Mouse (Mus musculus): Measurements from ENCODE around the gene Yif1b.
A peak's percentile ranks its signal among the peaks of the same experiment; 100 is the strongest.

The Yif1b gene

GRCm38 (mm10) chr7:29244732-29245416 is 6.7 kb downstream of the Yif1b start:
- DNase-seq (ENCODE audit: low spot score): no peak

DNA sequence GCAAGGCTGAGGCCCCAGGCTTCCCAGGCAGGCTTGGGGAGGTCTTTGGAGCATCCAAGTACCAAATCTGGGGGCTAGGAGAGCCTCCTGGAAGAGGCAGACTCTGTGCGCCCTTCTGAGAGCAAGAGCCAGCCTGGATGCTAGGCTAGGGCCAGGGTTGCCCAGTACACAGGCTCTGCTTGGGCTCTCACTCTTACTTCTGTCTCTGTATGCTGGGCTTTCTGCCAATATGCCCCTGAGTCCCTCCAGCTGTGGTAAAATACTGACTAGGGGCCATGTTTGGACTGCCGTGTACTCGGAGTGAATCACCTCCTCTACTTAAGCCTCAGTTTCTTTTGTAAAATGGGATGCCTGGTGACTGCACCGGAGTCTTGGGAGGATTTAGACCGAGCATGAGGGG is 7.9 kb downstream of the Yif1b start:
- DNase-seq (ENCODE audit: low spot score): no peak

DNA sequence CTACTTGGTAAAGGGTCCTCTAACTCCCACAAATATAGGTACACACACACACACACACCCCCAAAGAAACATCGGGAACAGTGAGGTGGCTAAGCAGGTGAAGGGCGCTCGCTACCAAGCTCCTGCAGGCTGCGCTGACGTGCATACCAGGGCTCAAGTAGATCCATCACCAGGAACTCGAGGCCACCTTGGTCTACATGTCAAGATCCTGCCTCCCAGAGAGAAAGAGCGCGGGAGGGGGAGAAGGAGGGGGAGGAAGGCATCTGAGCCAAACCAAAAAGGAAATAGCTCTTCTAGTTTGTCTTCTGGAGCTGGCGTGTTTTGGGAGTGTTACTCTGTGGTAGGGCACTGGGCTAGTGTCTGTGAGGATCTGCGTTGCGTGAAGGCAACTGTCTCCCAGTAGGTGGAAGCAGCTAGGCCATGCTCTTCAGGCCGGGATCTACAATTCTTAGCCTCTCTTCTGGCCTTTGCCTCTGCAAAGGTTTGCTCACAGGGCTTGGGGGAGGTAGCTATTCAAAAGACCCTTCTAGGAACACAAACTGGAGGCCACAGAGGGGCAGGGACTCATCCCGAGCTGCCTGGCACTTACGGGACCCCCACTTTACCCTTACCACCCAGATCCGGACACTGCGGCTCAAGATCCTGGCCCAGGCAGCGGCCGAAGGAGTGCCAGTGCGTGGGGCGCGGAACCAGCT is 8.6 kb downstream of the Yif1b start:
- no peak for DNase-seq (ENCODE audit: low spot score)

DNA sequence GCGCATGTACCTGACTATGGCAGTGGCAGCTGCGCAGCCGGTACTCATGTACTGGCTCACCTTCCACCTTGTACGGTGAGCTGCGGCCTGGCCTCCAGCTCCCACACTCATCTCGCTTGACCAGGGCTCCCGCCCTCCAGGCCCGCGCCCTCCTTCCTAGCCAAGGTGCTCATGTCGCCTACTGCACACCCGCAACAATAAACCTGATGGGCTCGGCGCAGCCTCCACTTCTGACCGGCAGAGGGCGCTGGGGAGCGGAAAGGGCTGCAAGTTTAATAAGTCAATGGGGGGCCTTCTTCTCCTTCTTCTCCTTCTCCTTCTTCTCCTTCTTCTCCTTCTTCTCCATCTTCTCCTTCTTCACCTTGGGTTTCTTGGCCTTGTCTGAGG is 9.2 kb downstream of the Yif1b start:
- DNase-seq (ENCODE audit: low spot score): peak; percentile 40

- no peak for DNase-seq (ENCODE audit: low spot score)
Observed at GRCm38 (mm10) chr7:29247706-29248105, 9.6 kb downstream of the Yif1b start.

DNA sequence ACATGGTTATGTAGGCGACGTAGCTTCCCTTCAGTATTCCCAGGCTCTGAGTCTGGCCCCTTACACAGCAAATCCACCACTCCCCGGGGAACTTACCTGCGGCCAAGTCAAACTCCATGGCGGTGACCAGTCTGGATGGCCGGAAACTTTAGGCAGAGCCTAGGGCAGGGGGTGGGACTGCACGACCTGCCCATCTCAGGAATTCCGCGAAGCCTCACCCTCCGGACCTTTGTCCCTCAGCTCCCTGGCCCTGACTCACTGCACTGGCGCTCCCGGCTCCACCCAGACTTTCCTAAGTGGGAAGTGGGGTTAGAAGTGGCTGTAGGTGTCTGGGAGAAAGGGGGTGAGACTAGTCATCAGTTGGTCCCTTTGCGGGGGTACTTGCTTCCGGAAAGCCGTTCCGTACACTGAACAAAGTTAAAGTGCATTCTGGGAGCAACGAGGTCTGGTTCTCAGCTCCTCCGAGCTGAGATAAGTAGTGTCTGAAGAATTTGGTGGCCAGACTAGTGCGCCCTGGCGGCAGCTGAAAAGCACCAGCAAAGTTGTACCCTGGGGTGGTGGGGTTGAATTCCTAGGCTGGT is 10.2 kb downstream of the Yif1b start, which contains the start of gene 2200002D01Rik:
Gene 2200002D01Rik (minus strand): TSS at position 206 of the 581 bp plus-strand sequence.
- no peak for DNase-seq (ENCODE audit: low spot score)

DNA sequence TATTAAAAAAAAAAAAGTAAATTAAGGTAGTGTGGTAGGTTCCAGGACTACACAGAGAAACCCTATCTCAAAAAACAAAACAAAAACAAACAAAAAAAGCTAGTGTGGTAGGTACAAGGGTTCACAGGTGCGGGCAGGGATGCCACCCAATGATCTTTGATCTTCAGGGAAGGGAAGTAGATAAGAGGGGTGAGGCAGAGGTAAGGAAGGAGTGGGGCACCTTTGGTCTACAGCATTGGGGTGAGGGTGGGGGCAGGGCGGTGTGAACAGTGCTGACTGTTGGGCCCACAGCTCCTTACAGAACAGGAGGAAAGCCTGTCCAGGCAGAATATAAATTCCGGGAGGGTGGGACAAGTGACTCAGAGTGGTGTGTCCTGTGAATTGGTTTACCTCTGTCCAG is 13.0 kb downstream of the Yif1b start:
- no peak for DNase-seq (ENCODE audit: low spot score)

DNA sequence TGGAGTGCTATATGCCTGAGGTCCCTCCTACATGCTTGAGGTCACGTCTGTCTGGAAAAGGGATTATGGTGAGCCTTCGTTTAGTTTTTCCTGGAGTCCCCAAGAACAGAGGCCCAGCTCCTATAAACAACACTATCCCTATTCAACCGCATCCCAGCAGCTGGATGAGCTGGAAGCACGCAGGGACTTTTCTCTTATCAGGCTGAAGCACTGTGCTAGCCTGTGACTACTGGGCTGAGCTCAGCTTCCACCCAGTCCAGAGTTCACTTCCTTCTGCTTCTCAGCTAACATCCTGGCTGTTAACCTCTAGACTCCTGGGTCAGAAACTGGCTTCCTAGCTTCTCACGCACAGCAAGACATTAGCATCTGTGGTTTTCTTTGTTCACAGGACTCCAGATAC is 15.7 kb downstream of the Yif1b start:
- DNase-seq (ENCODE audit: low spot score): no peak

GRCm38 (mm10) chr7:29255875-29256274 is 17.7 kb downstream of the Yif1b start:
- no peak for DNase-seq (ENCODE audit: low spot score)

DNA sequence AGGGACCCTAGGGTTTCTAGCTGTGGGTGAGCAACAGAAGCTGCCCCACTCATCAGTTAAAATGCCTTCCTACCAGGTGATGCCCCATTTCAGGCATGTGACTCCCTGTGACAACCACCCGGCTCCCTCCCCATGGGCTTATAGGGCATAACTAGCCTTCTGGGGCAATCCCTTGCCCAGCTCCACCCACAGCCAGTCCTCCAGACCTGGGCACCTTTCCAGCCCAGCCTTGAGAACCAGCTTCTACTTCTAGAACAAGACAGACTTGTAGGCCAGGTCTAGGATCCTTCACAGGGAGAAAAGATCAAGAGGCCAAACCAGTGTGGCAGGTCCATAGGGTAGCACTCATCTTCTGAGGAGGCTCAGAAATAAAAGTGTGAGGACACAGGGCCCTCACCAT is 19.2 kb downstream of the Yif1b start:
- no peak for DNase-seq (ENCODE audit: low spot score)

GRCm38 (mm10) chr7:29259781-29260730 is 21.9 kb downstream of the Yif1b start:
- no peak for DNase-seq (ENCODE audit: low spot score)

DNA sequence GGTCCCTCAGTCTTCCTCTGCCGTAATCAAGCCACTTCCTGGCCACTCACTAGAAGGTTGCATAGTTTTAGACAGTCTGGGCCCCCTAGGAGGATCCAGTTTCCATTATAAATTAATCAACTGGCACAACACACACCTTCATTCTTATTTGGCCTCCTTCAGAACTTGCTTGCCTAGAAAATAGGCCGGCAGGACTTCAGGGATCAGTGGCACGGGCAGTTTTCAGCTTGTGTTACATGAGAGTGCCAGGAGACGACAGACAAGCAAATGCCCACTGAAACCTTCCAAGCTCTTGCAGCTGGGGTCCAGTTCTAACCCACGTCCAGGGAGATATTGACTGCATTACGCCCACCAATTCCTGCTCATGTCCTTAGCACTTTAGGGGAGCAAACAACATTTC is 24.0 kb downstream of the Yif1b start:
- no peak for DNase-seq (ENCODE audit: low spot score)

GRCm38 (mm10) chr7:29263831-29264230 is 25.7 kb downstream of the Yif1b start:
- DNase-seq (ENCODE audit: low spot score): no peak

DNA sequence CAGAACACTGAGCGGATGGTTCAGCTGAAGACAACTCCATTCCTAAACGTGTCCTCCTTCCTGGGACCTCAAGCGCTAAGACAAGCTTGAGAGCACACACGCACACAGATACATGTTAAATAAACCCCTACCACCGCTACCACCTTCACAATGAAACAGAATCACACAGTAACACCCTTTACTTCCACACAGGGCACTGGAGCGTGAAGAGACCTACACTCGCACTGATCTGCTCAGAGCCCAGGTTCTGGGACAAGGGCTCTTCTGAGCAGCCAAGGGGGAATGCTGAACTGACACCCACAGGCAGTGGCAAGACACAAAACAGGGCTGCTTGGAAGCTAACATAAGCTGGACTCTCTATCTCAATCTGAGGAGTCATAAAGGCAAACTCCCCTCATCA is 27.5 kb downstream of the Yif1b start:
- DNase-seq (ENCODE audit: low spot score): no peak

DNA sequence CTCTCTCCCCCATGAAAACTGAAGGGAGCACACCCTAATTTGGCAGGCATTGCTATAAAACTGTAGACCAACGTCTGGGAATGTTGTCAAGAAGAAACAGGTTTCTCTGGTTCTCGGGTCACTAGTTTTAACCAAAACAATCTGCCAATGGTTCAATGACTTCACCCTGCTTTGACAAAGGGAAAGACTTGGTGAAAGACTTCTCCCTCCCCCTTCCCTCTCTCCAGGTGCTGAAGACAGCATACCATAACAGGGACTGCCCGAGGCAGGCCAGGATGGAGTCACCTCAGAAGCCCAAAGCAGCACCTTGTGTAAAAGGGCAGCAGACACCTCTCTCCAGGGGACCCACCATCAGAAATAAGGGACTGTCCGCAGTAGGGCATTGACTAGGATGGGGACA is 28.8 kb downstream of the Yif1b start:
- DNase-seq (ENCODE audit: low spot score): no peak

GRCm38 (mm10) chr7:29270445-29270844 is 32.3 kb downstream of the Yif1b start:
- DNase-seq (ENCODE audit: low spot score): no peak

GRCm38 (mm10) chr7:29271687-29272465 is 33.7 kb downstream of the Yif1b start:
- DNase-seq (ENCODE audit: low spot score): no peak

- no peak for DNase-seq (ENCODE audit: low spot score)
Observed at GRCm38 (mm10) chr7:29276715-29277114, 38.6 kb downstream of the Yif1b start.

- no peak for DNase-seq (ENCODE audit: low spot score)
Observed at GRCm38 (mm10) chr7:29277510-29277909, 39.4 kb downstream of the Yif1b start.

DNA sequence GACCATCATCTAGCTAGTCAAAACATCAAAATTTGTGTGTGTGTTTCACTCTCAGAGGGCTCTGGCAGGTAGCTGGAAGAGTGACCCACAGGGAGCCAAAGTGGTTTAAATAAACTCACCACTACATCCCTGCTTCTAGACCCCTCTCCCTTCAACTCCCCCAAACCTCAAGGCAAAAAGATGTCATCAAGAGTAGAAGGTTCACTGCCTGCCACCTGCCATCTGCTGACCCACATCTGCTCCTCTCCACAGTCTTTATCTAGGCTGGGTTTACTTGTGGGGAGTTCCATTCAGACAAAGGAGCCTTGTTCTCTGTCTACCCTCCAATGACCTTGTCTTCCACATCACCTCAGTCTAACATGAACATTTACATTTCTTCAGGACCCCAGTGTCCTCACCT is 41.1 kb downstream of the Yif1b start:
- no peak for DNase-seq (ENCODE audit: low spot score)

GRCm38 (mm10) chr7:29279924-29280323 is 41.8 kb downstream of the Yif1b start:
- DNase-seq (ENCODE audit: low spot score): no peak

- DNase-seq (ENCODE audit: low spot score): no peak
Observed at GRCm38 (mm10) chr7:29280801-29281200, 42.7 kb downstream of the Yif1b start.
